Mouse (Mus musculus): ENCODE measurements around the gene Pttg1ip. TPM values are rescaled to one million over a fixed set of nuclear protein-coding genes. Genes with fewer than 3 reads are reported as not detected.

Gene Pttg1ip
- polyA plus RNA-seq, 1 experiment from 2014 or later = 64.1 TPM

DNA sequence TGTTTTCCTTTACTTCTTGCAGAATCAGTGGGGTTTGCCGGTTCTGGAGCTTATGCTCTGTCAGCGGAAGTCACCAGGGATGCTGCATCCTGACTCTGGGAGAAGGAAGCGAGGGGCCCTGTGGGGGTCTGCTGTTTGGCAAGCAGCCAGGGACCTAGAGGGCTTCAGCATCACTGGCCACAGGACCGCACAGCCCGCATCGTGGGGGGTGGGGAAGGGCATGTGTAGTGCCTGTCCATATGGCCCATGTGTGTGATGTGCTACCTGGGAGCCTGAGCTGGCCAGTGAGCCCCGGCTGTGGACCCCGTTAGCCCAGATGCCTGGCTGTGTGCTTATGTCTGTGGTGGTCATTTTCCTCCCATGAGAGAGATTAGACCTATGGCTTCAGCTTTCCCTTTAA lies 8.2 kb downstream of the Pttg1ip start:
- H3K27ac ChIP-seq = peak overlapping the region; percentile 83
- peaks cover 86% of the 10 kb centered on the region for H3K36me3 ChIP-seq
- H3K27me3 ChIP-seq = no peaks in the 10 kb centered on the region
- H3K4me1 ChIP-seq (replicated peaks) = peaks cover 67% of the 10 kb centered on the region
- peak overlapping the region; percentile 47; the same call in 1 of the 2 replicates for H3K9ac ChIP-seq
- H3K4me3 ChIP-seq (replicated peaks) = no peak overlapping the region
- no peak for ATAC-seq (ENCODE audit: low read depth)
- DNase-seq = no peak
- H3K9me3 ChIP-seq (replicated peaks) = 0 out of 2 replicates have a peak, but pooled peaks cover 2% of the 10 kb centered on the region
- H3K4me2 ChIP-seq = peak overlapping the region; percentile 15; the same call in 1 of the 2 replicates
- 79% methylated on average over 8 of the region's 8 CpGs for WGBS (ENCODE audit: insufficient replicate concordance)

DNA sequence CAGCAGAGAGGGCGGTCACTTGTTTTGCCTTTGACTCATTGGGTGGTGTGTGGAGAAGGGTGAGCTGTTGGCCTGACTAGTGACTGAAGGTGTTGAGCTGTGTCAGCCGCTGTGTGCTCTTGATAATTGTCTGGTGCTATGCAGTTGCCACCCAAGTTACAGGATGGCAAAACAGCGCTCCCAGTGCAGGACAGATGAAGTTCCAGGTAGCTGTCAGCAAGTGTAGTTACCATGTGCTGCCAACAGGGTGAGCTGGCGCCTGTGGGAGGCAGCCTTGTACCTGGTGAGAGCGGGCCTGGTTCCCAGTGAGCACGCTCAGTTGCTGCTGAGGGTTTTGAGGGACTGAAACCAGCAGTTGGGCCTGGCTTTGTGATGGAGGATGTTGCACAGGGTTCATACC lies 9.3 kb downstream of the Pttg1ip start:
- peak; percentile 88 for ATAC-seq (ENCODE audit: low read depth)
- peak; percentile 73 for DNase-seq
- Histone ChIP-seq H3K4me2 (peak overlapping the region; percentile 15; the same call in 1 of the 2 replicates), H3K27me3 (no peaks in the 10 kb centered on the region), H3K9me3 (replicated peaks) (0 out of 2 replicates have a peak, but pooled peaks cover 2% of the 10 kb centered on the region), H3K4me3 (replicated peaks) (no peak overlapping the region), H3K4me1 (replicated peaks) (peaks cover 62% of the 10 kb centered on the region), H3K27ac (peak overlapping the region; percentile 83), H3K36me3 (peaks cover 93% of the 10 kb centered on the region), H3K9ac (peak overlapping the region; percentile 47; the same call in 1 of the 2 replicates)
- 30% methylated on average over 6 of the region's 6 CpGs for WGBS (ENCODE audit: insufficient replicate concordance)

DNA sequence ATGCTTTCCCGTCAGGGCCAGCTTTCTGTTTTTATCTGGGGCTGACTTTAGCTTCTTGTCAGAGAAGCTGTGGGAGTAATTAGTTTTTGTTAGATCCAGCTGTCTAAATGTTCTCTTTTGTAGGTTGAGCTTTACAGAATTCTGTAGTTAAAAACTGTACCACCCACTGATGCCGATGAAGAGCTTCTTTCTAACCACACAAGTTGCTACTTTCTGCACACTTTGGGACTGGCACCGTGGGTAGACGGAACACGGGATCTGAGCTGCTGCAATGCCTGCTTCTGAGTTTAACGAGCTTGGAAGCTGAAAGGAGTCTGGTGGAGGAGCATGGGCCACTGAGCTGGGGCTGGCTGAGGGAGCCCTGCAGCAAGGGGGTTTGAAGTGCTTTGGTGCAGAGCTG lies 10.0 kb downstream of the Pttg1ip start:
- peaks cover 55% of the 10 kb centered on the region for H3K4me1 ChIP-seq (replicated peaks)
- no peak overlapping the region for H3K27ac ChIP-seq
- 72% methylated on average over 6 of the region's 6 CpGs for WGBS (ENCODE audit: insufficient replicate concordance)
- no peak overlapping the region for H3K9ac ChIP-seq
- no peak overlapping the region for H3K4me2 ChIP-seq
- DNase-seq = no peak
- no peak overlapping the region for H3K4me3 ChIP-seq (replicated peaks)
- H3K36me3 ChIP-seq = peaks cover 95% of the 10 kb centered on the region
- no peaks in the 10 kb centered on the region for H3K27me3 ChIP-seq
- 0 out of 2 replicates have a peak, but pooled peaks cover 2% of the 10 kb centered on the region for H3K9me3 ChIP-seq (replicated peaks)
- no peak for ATAC-seq (ENCODE audit: low read depth)

DNA sequence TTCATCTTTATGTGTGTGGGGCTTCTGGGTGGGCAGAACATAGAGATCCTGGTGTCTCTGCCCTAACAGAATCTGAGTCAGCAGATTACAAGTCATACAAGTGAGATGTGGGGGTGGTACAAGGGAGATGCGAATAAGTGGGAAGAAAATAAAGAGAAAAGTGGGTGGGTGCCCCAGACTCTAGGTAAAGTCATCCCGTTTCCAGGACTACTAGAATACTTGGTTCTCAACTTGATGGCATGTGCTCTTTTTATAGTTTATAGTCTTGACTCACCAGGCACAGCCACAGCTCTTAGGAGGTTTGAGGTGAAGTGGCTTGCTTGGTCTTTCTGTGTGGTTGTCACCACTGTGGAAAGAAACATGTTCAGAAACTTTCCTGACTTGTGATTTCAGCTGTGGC lies 14.5 kb downstream of the Pttg1ip start:
- no peak overlapping the region for H3K4me3 ChIP-seq (replicated peaks)
- DNase-seq (no peak), ATAC-seq (ENCODE audit: low read depth) (no peak)
- H3K36me3 ChIP-seq = peaks cover 80% of the 10 kb centered on the region
- WGBS (ENCODE audit: insufficient replicate concordance) = 87% methylated on average over 2 of the region's 2 CpGs
- no peak overlapping the region for H3K9ac ChIP-seq
- H3K9me3 ChIP-seq (replicated peaks) = 0 out of 2 replicates have a peak, but pooled peaks cover 2% of the 10 kb centered on the region
- H3K27ac ChIP-seq = no peak overlapping the region
- H3K27me3 ChIP-seq = no peaks in the 10 kb centered on the region
- H3K4me1 ChIP-seq (replicated peaks) = peaks cover 10% of the 10 kb centered on the region
- H3K4me2 ChIP-seq = no peak overlapping the region

DNA sequence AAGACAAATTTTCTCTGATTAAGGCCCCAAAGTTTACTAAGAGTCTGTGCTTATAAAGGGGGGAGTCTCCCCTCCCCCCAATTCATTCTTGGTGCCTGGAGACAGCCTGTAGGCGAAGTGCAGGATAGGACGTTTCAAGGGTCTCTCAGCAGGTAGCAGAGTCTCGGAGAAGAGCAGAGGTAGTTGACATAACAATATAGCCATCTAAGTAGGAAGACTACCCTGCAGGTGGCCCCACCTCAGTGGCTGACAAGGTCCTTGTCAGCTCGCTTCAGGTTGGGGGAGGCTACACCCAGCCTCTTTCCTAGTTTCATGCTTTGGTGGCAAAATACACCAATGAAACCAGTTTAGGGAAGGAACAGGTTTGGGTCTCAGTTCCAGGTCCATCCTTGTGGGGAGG lies 21.5 kb downstream of the Pttg1ip start:
- H3K4me2 ChIP-seq = no peak overlapping the region
- WGBS (ENCODE audit: insufficient replicate concordance) = 69% methylated on average over 4 of the region's 4 CpGs
- peaks cover 19% of the 10 kb centered on the region for H3K36me3 ChIP-seq
- no peak overlapping the region; the same call in 1 of the 2 replicates for H3K9ac ChIP-seq
- ATAC-seq (ENCODE audit: low read depth) (no peak), DNase-seq (no peak)
- no peak overlapping the region for H3K4me3 ChIP-seq (replicated peaks)
- H3K9me3 ChIP-seq (replicated peaks) = no peaks in the 10 kb centered on the region
- H3K27me3 ChIP-seq = no peaks in the 10 kb centered on the region
- H3K4me1 ChIP-seq (replicated peaks) = peaks cover 25% of the 10 kb centered on the region
- no peak overlapping the region for H3K27ac ChIP-seq

DNA sequence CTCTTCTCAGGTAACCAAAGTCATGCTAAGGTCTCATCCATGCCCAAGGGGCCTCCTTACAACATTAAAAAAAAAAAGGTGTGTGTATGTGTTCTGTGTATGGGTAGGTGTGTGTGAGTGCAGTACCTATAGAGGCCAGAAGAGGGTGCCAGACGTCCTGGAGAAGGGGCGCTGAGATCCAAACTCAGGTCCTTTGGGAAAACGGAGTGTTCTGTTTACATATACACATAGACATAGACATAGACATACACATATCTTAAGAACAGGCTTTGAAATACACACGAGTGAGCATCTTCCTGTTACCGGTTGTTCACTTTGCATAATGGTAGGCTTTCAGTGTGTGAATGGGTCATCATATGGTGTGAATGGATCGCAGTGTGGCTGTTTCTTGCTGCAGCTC lies 22.6 kb downstream of the Pttg1ip start:
- no peak overlapping the region for H3K4me2 ChIP-seq
- H3K9me3 ChIP-seq (replicated peaks) = no peaks in the 10 kb centered on the region

DNA sequence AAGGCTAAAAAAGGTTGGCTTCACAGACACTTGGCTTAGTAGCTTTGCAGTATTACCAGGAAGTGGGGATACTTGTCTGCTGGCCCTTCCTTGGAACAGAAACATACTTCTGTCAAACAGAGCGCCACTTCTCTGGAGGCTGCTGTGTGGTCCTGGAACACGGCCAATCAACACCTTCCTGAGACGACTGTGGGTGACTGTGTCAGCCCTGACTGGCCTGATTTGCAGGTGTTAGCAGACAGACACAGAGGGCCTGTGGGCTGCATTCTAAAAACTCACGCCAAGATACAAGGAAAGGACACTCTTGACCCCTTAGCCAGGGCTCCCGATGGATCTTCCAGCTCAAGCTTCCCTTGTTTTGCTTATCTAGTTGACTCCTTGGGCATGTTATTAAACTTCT lies 23.4 kb downstream of the Pttg1ip start:
- ATAC-seq (ENCODE audit: low read depth) = no peak
- H3K4me2 ChIP-seq = no peak overlapping the region
- H3K27me3 ChIP-seq = no peaks in the 10 kb centered on the region
- 0 out of 2 replicates have a peak overlapping the region, but pooled peaks have one; percentile 18 for H3K27ac ChIP-seq
- no peaks in the 10 kb centered on the region for H3K9me3 ChIP-seq (replicated peaks)
- H3K4me3 ChIP-seq (replicated peaks) = no peak overlapping the region
- DNase-seq = no peak
- H3K9ac ChIP-seq = no peak overlapping the region
- peaks cover 23% of the 10 kb centered on the region for H3K36me3 ChIP-seq
- H3K4me1 ChIP-seq (replicated peaks) = peaks cover 40% of the 10 kb centered on the region
- 79% methylated on average over 5 of the region's 5 CpGs for WGBS (ENCODE audit: insufficient replicate concordance)

More for the DNA sequence above, 22.6 kb downstream of the Pttg1ip start:
- 80% methylated on average over 6 of the region's 6 CpGs for WGBS (ENCODE audit: insufficient replicate concordance)
- ATAC-seq (ENCODE audit: low read depth) (no peak), DNase-seq (no peak)
- H3K9ac ChIP-seq = no peak overlapping the region
- H3K4me3 ChIP-seq (replicated peaks) = no peak overlapping the region
- H3K27me3 ChIP-seq = no peaks in the 10 kb centered on the region
- no peak overlapping the region for H3K27ac ChIP-seq
- peaks cover 17% of the 10 kb centered on the region for H3K36me3 ChIP-seq
- peaks cover 33% of the 10 kb centered on the region for H3K4me1 ChIP-seq (replicated peaks)

DNA sequence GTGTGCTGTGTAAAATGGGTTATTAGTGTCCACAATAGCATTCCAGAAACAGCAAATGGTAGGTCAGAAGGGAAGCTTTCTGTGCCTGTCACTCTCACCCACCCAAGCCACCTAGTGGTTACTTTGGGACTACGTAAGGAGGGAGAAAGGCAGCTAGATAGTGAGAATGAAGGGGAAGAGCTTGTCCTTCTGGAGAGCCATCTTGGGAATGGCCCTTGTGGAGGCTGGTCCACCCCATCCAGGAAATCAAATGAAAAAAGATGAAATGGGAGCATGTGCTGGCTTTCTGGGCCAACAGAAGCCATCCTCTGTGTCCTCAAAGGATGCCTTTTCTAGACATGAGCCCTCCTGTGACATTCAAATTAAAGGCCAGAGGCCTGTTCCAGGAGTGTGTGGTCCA lies 23.8 kb downstream of the Pttg1ip start:
- Histone ChIP-seq H3K9ac (peak overlapping the region; percentile 81; the same call in 1 of the 2 replicates), H3K27me3 (no peaks in the 10 kb centered on the region), H3K4me3 (replicated peaks) (peak overlapping the region; percentile 81), H3K4me2 (peak overlapping the region; percentile 96), H3K27ac (peak overlapping the region; percentile 97), H3K36me3 (peaks cover 27% of the 10 kb centered on the region), H3K9me3 (replicated peaks) (no peaks in the 10 kb centered on the region), H3K4me1 (replicated peaks) (peaks cover 44% of the 10 kb centered on the region)
- DNase-seq = peak; percentile 49
- 0 out of 2 replicates have a peak, but pooled peaks have one; percentile 13 for ATAC-seq (ENCODE audit: low read depth)
- WGBS (ENCODE audit: insufficient replicate concordance) = 11% methylated on average over 1 of the region's 1 CpGs

DNA sequence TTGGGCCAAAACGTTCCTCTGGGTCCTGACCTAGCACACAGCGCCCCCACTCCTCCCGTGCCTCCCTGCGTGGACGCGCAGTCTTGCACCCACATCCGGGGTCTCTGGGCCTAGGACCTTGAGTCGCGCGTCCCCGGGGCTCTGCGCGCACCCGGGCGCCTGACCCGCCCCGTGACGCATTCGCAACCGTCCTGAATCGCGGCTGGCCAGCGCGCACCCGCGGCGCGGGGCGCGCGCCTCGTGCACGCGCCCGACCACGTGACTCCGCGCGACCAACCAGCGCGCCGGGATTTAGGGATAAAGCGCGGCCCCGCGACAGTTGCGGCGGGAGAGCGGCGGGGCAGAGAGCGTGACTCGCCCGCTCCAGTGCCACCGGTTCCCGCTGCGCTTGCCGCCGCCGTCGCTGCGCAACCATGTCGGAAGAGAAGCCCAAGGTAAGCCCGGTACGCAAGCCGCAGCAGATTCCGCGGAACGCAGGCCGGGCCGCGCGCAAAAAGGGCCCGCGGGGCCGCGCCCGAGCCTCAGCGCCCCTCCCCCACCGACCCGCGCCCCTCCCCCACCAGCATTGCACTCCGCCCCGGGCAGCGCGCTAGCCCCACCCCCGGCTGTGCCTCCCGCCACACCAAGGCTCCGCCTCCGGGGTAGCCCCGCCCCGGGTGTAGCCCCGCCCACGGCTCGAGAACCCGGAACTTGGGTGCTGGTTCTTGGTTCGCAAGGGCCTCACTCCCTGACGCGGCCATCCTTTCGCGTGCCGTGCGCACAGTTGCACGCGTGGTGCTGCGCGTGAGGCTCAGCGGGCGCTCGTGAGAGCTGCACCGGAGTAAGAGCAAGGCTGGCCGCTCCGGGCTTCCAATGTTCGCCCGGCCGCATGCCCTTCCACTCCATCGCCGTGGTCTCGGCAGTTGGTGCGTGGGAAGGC lies 24.6 kb downstream of the Pttg1ip start, which contains the start of the genes Sumo3 and Gm49325:
TSS of gene Sumo3 (plus strand) at position 190 of the 919 bp plus-strand sequence.
TSS of gene Gm49325 (plus strand) at position 290 of the 919 bp plus-strand sequence.
- H3K4me3 ChIP-seq (replicated peaks) = peak within 1 kb of the TSS; percentile 81
- WGBS (ENCODE audit: insufficient replicate concordance) = under 1% methylated on average over 90 of the region's 119 CpGs
- ATAC-seq (ENCODE audit: low read depth) = peak; percentile 83
- H3K36me3 ChIP-seq = peaks cover 35% of the 10 kb centered on the region
- H3K4me2 ChIP-seq = peak within 1 kb of the TSS; percentile 96
- H3K27ac ChIP-seq = peak within 1 kb of the TSS; percentile 97
- no peaks in the 10 kb centered on the region for H3K9me3 ChIP-seq (replicated peaks)
- peaks cover 51% of the 10 kb centered on the region for H3K4me1 ChIP-seq (replicated peaks)
- DNase-seq = peak; percentile 99
- H3K9ac ChIP-seq = peak within 1 kb of the TSS; percentile 87
- H3K27me3 ChIP-seq = no peaks in the 10 kb centered on the region

DNA sequence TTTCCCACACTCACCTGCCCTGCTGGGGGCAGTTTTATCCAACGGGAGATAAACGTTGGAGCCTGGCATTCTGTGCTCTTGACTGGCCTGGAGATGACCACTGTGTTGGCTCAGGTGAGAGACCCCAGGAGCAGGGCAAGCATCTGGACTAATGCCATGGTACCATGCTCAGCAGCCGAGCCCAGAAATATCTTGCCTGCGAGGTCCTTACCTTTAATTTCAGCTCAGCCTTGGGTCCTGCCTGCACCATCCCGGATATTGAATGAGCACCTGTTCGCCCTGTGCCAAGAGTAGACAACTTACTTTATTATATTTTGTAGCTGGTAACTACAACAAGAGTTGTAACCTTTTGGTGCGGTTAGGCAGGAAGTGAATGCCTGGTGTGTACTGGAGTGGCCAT lies 25.3 kb downstream of the Pttg1ip start:
- no peak for DNase-seq
- Histone ChIP-seq H3K9me3 (replicated peaks) (no peaks in the 10 kb centered on the region), H3K9ac (peak overlapping the region; percentile 87), H3K4me3 (replicated peaks) (peak overlapping the region; percentile 81), H3K36me3 (peaks cover 42% of the 10 kb centered on the region), H3K27ac (peak overlapping the region; percentile 97), H3K4me2 (peak overlapping the region; percentile 96), H3K27me3 (no peaks in the 10 kb centered on the region), H3K4me1 (replicated peaks) (peaks cover 56% of the 10 kb centered on the region)
- ATAC-seq (ENCODE audit: low read depth) = peak; percentile 36
- 11% methylated on average over 7 of the region's 7 CpGs for WGBS (ENCODE audit: insufficient replicate concordance)

DNA sequence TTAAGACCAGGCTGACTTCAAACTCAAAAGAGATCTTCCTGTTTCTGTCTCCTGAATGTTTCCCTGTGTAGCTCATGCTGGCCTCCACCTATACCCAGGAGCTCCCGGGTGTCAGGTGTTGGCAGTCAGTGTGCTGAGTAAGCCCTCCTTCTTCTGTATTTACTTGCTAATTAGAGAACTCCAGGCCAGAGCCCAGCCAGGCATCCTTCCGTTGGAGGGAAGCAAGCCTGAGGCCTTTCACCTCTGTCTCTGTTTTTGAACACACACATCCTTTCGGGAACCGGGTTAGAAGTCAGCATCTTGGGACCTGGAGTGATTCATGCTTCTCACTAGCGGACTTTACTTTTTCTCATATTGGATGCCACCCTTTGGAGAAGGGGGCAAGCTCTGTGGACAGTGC lies 25.9 kb downstream of the Pttg1ip start:
- Histone ChIP-seq H3K9me3 (replicated peaks) (no peaks in the 10 kb centered on the region), H3K9ac (peak overlapping the region; percentile 87), H3K27ac (peak overlapping the region; percentile 97), H3K4me1 (replicated peaks) (peaks cover 56% of the 10 kb centered on the region), H3K4me3 (replicated peaks) (peak overlapping the region; percentile 81), H3K36me3 (peaks cover 47% of the 10 kb centered on the region), H3K27me3 (no peaks in the 10 kb centered on the region), H3K4me2 (peak overlapping the region; percentile 96)
- DNase-seq = no peak
- 53% methylated on average over 5 of the region's 5 CpGs for WGBS (ENCODE audit: insufficient replicate concordance)
- no peak for ATAC-seq (ENCODE audit: low read depth)
